Mouse (Mus musculus): ENCODE measurements around the gene Psg27.
"Not testable (repeated sequence)": the region's sequence is repeated elsewhere in the genome, so short reads cannot be mapped to it uniquely, and the experiment has no call there.

The Psg27 gene

DNA sequence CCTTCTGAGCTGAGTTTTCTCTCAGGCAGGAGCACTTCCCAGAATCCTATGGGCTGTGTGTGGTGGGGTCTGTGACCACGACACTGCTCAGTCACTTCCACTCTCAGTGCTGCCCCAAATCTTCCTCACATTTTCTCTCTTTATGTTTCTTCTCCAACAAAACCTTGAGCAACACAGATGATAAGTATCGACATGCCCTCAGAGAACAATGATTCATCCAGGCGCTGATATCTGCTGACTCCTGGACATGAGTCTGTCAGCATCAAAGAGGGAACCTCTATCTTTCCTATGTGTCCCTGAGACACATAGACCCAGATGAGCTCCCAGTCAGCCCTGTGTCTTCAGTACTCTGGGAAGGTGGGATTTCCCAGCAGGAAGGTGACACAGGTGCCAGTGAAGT lies at the start of gene Psg27:
Gene Psg27, minus strand, starts transcription at position 101 of the 400 bp plus-strand sequence.
- no peak for DNase-seq (ENCODE audit: low spot score)

DNA sequence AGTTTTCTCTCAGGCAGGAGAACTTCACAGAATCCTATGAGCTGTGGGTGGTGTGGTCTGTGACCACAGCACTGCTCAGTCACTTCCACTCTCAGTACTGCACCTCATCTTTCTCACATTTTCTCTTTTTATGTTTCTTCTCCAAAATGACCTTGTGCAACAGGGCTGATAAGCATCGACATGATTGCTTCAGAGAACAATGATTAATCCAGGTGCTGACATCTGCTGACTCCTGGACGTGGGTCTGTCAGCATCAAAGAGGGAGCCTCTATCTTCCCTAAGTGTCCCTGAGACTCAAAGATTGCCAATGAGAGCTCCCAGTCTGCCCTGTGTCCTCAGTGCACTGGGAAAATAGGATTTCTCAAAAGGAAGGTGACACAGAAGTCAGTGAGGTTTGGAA lies 49.3 kb upstream of the Psg27 start, which contains the start of gene Psg23:
Gene Psg23, minus strand, starts transcription at position 101 of the 400 bp plus-strand sequence.
- not testable (repeated sequence) for DNase-seq (ENCODE audit: low spot score)

GRCm38 (mm10) chr7:18559850-18560249 lies 7.3 kb downstream of the Psg27 start:
- DNase-seq (ENCODE audit: low spot score) = no peak

- not testable (repeated sequence) for DNase-seq (ENCODE audit: low spot score)
Observed at GRCm38 (mm10) chr7:18555751-18556150, 11.4 kb downstream of the Psg27 start.

DNA sequence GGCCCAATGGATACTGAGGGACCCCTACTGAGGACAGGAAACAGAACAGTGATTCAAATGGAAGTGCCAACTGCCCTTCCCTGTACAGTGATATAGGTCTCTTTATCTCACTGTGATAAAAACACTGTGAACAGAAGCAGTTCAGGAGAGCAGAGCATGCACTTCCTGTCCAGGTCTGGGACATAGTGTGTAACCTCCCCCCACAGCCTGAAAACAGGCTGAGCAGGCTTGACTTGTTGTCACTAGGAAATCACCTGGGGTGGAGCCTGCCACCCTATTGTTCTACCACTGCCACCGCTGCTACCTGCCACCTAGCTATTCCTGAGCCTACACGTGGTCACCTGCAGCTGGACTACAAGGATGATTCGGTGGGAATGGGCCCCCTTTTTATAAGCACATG lies 33.7 kb downstream of the Psg27 start:
- DNase-seq (ENCODE audit: low spot score) = peak; percentile 60

DNA sequence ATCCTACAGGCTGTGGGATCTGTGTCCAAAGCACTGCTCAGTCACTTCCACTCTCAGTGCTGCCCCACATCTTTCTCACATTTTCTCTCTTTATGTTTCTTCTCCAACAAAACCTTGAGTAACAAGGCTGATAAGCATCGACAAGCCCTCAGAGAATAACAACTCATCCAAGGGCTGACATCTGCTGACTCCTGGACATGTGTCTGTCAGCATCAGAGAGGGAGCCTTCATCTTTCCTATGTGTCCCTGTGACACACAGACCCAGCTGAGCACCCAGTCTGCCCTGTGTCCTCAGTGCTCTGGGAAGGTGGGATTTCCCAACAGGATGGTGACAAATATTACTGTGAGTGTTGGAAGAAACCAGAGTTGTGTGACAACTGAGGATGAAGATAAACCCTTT lies 34.9 kb downstream of the Psg27 start, which contains the start of gene Psg25:
Gene Psg25, minus strand, starts transcription at position 101 of the 400 bp plus-strand sequence.
- no peak for DNase-seq (ENCODE audit: low spot score)

DNA sequence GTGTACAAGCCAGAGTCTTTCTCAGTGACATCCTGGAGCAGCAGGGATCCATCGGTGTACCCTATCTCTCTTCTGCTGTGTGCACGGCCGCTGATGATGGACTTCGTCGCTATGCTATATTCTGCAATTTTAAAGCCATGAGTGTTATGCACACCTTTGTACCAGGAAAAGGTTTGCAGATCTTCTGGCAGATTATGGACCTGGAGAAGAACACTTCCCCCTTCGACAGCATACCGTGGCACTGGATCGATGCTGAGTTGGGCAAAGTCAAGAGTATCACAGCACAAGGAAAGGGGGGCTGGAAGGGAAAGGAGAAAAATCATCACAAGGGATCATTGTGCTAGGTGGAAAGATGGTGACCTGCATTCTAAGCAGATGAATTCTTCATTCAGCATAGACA lies 42.4 kb downstream of the Psg27 start:
- DNase-seq (ENCODE audit: low spot score) = no peak

GRCm38 (mm10) chr7:18512848-18513247 lies 54.3 kb downstream of the Psg27 start:
- DNase-seq (ENCODE audit: low spot score) = not testable (repeated sequence)

DNA sequence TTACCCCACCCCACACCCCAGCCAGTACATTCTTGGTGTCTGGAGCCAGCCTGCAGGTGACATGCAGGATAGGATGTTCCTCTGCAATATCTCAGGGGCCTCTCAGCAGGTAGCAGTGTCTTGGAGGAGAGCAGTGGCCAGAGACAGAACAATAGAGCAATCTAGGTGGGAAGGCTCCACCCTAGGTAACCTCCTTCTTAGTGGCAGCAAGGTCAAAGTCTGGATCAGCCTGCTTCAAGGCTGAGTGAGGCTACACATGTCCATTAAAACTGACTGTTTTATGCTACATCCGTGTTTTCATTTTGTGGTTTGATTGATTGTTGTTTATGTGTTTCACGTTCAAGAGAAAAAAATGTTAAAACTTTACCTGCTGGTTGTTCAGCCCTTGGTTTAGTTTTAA lies 54.7 kb downstream of the Psg27 start:
- not testable (repeated sequence) for DNase-seq (ENCODE audit: low spot score)

DNA sequence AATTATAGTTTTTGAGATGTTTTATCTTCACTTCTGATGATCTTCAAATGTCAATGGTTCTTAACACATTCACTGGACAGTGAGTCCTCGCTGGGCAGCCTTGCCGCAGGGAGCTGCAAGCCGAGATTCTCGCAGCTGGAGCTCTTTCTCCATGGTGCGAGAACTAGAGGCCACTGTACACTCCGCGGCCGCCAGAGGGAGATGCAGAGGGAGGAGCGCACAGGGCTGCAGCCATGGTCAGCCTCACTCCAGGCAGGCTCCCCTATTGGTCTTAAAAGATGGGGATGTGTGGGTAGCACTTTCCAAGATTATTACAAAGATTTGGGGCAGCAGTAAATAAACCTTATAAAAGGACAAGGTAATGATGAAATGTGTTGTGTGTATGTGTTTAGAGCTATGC lies 55.6 kb downstream of the Psg27 start:
- DNase-seq (ENCODE audit: low spot score) = peak; percentile 11

Data from urinary bladder, postnatal 14 days (tissue).